Mouse (Mus musculus) activated CD4-positive, CD25-positive, alpha-beta regulatory T cell, adult 4 months (primary cell): Measurements from ENCODE around the gene Il21. TPM values are rescaled to one million over a fixed set of nuclear protein-coding genes. Genes with fewer than 3 reads are reported as not detected.

ENCODE experiments used
- ATAC-seq: one replicate; pipeline ENCODE4 v1.8.0; 2017
- polyA plus RNA-seq, 2 experiments: library from polyadenylated mRNA; unstranded; fragments of 100-300 nt; shearing (Covaris generic); gene quantifications; one replicate each; pipeline ENCODE4 v1.2.1; 2017

The Il21 gene
- polyA plus RNA-seq = under 1 TPM; 0.45 to 0.73 TPM

- no peak for ATAC-seq
Observed at GRCm38 (mm10) chr3:37232586-37233222, at the start of gene Il21. Il21 (minus strand) TSS chr3:37232636.

DNA sequence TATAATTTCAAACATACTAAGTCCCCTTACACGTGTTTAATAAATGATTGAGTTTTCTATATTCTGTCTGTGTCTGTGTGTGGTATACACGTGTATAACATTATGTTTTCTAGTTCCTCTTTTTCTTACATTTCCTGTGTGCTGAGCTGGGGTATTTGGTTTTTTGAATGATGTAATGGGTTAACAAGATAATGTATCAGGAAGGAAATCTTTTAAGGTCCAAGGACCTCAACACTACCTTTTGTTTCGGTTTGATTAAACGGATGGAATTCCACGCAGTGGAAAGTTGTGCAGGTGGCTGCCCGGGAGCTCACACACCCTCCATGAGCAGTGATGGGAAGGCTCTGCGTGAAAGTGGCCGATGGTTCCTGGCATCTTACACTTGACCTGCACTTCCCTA lies 48.4 kb upstream of the Il21 start:
- ATAC-seq = peak; percentile 41

DNA sequence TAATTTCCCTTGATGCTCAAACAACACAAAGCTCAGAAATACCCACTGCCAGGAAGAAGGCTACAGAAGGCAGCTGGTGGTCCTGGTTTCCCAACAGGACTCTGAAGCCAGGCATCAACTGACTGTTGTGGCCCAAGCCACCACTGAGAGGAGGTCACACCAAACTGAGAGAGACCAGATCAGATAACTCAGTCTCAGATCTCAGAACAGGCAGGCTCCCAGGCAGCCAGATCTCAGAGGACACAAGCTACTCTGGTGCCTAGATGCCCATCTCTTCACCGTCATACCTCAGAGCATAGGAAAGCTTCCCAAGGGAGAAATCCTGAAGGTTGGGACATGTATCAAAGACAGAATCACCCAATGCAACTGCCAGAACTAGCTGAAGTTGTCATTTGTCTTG lies 47.8 kb upstream of the Il21 start:
- no peak for ATAC-seq

GRCm38 (mm10) chr3:37274661-37275060 lies 42.2 kb upstream of the Il21 start:
- no peak for ATAC-seq

DNA sequence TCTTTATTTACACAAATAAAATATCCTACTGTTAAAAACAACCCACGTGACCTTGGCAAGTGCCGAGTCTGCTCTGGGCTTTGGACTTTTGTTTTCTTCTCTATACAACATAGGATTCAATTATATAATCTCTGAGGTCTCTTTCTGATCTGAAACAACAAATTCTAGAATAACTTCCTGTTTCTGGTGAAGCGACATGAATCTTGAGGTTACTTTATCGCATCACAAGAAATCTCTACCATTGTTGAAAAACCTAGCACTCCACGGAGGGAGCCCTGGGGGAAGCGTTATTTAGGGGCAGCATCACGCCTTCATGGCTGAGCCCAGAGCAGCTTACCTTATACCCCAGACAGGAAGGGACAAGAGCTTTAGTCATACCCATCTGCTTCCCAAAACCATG lies 40.7 kb upstream of the Il21 start:
- ATAC-seq = peak; percentile 40

- ATAC-seq = peak; percentile 66
Observed at GRCm38 (mm10) chr3:37271209-37271608, 38.8 kb upstream of the Il21 start.

DNA sequence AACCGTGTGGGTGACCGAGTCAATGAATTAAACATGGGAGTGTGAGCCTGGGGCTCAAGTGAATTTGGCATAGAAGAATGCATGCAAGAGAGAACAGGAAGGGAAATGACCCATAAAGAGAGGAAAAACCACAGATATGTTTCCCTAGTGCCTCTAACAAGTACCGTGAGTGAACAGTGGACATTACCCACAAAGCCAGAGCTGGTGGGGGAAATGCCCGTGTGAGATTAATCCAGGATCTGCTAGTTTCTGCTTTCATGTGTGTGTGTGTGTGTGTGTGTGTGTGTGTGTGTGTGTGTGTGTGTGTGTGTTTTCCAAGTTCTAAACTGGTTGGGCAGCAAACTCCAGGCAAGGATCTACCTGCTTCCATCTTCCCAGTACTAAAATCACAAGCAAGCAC lies 37.5 kb upstream of the Il21 start:
- ATAC-seq = no peak

- ATAC-seq = peak; percentile 9
Observed at GRCm38 (mm10) chr3:37268338-37268737, 35.9 kb upstream of the Il21 start.

DNA sequence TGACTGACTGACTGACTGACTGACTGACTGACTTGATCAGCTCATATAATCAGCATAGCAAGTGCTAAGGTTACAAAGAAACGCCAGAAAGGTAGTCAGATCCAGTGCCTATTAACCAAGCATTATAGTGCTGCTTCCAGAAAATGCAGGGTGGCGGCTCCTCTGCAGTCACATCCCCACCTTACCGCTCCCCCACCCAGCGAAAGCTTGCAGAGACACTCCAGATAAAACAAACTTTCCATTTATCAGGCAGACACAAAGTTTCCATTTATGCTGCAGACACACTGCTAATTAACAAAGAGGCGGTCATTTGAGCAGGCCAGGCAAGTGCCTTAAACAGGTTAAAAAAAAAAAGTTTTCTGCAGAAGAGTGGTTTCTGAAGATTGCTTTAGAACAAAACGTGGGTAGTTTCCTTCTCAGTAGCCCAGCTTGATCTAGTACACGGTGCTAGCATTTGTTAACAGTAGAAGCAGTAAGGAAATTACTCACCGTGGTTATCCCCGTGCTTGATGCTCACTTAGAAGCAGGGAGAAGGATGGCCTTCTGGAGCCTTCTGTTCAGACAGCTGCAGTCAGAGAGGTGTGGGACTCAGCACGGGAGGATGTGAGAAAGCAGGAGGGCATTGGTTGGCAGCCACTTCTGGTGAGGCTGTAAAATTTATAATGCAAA lies 27.0 kb upstream of the Il21 start:
- ATAC-seq = peak; percentile 77

- no peak for ATAC-seq
Observed at GRCm38 (mm10) chr3:37257776-37258175, 25.3 kb upstream of the Il21 start.

GRCm38 (mm10) chr3:37250967-37251366 lies 18.5 kb upstream of the Il21 start:
- no peak for ATAC-seq

GRCm38 (mm10) chr3:37235025-37235424 lies 2.6 kb upstream of the Il21 start:
- ATAC-seq = no peak

DNA sequence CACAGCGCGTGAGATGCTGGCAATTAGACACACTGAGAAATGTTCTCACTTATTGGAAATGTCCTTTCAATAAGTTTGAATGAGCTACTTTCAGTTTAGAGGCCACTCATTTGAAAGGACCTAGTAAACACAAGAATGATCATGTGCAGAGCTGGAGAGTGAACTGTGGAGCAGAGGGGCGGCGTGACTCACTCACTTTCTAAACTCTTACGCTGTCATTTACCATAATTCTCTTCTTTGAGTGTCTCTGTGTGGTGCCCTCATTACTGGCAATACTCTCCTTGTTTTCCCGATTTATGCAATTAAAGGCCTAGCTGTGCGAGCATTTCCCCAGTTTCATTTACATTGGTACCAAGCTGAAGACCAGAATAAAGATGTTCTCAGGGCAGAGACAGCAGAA lies 1.3 kb downstream of the Il21 start:
- ATAC-seq = no peak

- peak; percentile 14 for ATAC-seq
Observed at GRCm38 (mm10) chr3:37229082-37229829, 3.2 kb downstream of the Il21 start.

DNA sequence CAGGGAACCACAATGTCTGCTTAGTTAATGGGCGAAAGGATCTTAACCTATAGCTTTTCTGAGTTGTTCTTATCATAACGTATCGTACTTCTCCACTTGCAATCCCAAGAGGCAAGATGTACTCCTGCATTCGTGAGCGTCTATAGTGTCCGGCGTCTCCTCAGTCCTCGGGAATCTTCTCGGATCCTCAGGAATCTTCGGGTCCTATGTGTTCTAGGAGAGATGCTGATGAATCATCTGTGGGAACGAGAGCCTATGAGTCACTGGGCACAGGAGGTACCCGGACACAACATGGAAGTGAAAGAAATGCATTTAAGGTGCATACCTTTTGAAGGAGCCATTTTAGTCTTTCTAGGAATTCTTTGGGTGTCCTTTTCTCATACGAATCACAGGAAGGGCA lies 7.3 kb downstream of the Il21 start:
- ATAC-seq = no peak

GRCm38 (mm10) chr3:37219071-37219470 lies 13.4 kb downstream of the Il21 start:
- ATAC-seq = peak; percentile 43

GRCm38 (mm10) chr3:37205226-37205800 lies 27.1 kb downstream of the Il21 start:
- ATAC-seq = peak; percentile 87

GRCm38 (mm10) chr3:37204556-37204955 lies 27.9 kb downstream of the Il21 start:
- no peak for ATAC-seq

DNA sequence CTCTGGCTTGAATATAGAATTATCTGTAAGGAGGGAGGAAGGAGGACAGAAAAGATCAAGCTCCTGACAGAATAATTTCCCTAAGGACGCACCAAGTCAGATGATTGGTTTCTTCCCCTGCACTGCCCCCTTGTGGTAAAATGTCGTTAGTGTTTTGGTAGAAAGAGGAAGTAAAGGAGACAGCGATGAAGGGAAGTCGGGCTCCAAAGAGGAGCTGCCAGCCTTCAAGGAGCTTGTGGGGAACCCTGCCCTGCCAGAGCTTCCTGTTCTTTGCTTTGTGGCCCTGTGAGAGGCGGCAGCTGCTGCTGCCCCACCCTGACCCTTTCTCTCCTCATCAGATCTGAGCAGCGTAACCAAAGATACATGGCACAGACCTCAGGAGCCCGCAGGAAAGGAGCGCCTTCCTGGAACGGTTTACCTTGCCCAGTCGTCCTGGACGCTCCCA lies 28.4 kb downstream of the Il21 start:
- peak; percentile 74 for ATAC-seq

GRCm38 (mm10) chr3:37202856-37203255 lies 29.6 kb downstream of the Il21 start:
- ATAC-seq = no peak

GRCm38 (mm10) chr3:37201122-37201916 lies 31.1 kb downstream of the Il21 start:
- ATAC-seq = no peak

- no peak for ATAC-seq
Observed at GRCm38 (mm10) chr3:37198302-37198701, 34.1 kb downstream of the Il21 start.
